Mouse (Mus musculus) forebrain, embryonic 11.5 days (tissue): ENCODE data around the gene Sept9. TPM values are rescaled to one million over a fixed set of nuclear protein-coding genes. Genes with fewer than 3 reads are reported as not detected.

Source experiments
- ATAC-seq: fragments of 200-750 bp; cut with Nextera tagmentation; replicated peaks from 2 replicates; pipeline ENCODE4 v1.8.0; 2017; ENCODE audit warnings: moderate TSS enrichment; ENCODE audit not compliant: low FRiP score
- DNase-seq: peaks from one replicate; pipeline ENCODE4 v3.0.0-alpha.2; 2017; ENCODE audit warnings: low spot score
- H3K27ac ChIP-seq: fragments of 300-500 bp; sonication (generic); 2 replicates; pipeline ENCODE4 v1.5.1; 2014; ENCODE audit warnings: low read depth, low read length
- H3K27me3 ChIP-seq: fragments of 300-500 bp; sonication (generic); 2 replicates; pipeline ENCODE4 v1.6.1; 2014; ENCODE audit warnings: mild to moderate bottlenecking, low read length, mixed read lengths; ENCODE audit not compliant: control insufficient read depth, insufficient read depth
- H3K36me3 ChIP-seq: fragments of 300-500 bp; sonication (generic); 2 replicates; pipeline ENCODE4 v1.6.1; 2014; ENCODE audit warnings: mild to moderate bottlenecking, low read length, moderate library complexity, mixed read lengths; ENCODE audit not compliant: control insufficient read depth, insufficient read depth
- H3K4me1 ChIP-seq: fragments of 300-500 bp; sonication (generic); replicated peaks from 2 replicates; pipeline ENCODE4 v1.6.1; 2014; ENCODE audit warnings: low read length, mixed read lengths; ENCODE audit not compliant: control insufficient read depth, insufficient read depth
- H3K4me2 ChIP-seq: fragments of 300-500 bp; sonication (generic); 2 replicates; pipeline ENCODE4 v1.6.1; 2014; ENCODE audit warnings: low read depth, mild to moderate bottlenecking, low read length, moderate library complexity, mixed read lengths; ENCODE audit not compliant: severe bottlenecking
- H3K4me3 ChIP-seq: fragments of 300-500 bp; sonication (generic); 2 replicates; pipeline ENCODE4 v1.5.1; 2014; ENCODE audit warnings: low read depth, low read length
- H3K9ac ChIP-seq: fragments of 300-500 bp; sonication (generic); 2 replicates; pipeline ENCODE4 v1.6.1; 2014; ENCODE audit warnings: low read length
- H3K9me3 ChIP-seq: fragments of 300-500 bp; sonication (generic); 2 replicates; pipeline ENCODE4 v1.6.1; 2016; ENCODE audit warnings: low read length, mixed read lengths; ENCODE audit not compliant: control insufficient read depth
- WGBS: fragments of 180-500 bp; shearing (Covaris S2); extraction: QIAGEN DNeasy Blood & Tissue Kit; methylation state at CpG from one replicate; pipeline ENCODE4 v1.1.7; 2014; 5-methylcytosine and 5-hydroxymethylcytosine counted together
- polyA plus RNA-seq: library from polyadenylated mRNA; unstranded; fragments of >200 nt; fragmentation: Nextera tagmentation; extraction: Ambion mirVana; gene quantifications from 2 replicates; pipeline ENCODE4 v1.2.1, GENCODE M21; 2014

Gene Sept9
- polyA plus RNA-seq, 1 experiment from 2014 or later: 172 TPM

DNA sequence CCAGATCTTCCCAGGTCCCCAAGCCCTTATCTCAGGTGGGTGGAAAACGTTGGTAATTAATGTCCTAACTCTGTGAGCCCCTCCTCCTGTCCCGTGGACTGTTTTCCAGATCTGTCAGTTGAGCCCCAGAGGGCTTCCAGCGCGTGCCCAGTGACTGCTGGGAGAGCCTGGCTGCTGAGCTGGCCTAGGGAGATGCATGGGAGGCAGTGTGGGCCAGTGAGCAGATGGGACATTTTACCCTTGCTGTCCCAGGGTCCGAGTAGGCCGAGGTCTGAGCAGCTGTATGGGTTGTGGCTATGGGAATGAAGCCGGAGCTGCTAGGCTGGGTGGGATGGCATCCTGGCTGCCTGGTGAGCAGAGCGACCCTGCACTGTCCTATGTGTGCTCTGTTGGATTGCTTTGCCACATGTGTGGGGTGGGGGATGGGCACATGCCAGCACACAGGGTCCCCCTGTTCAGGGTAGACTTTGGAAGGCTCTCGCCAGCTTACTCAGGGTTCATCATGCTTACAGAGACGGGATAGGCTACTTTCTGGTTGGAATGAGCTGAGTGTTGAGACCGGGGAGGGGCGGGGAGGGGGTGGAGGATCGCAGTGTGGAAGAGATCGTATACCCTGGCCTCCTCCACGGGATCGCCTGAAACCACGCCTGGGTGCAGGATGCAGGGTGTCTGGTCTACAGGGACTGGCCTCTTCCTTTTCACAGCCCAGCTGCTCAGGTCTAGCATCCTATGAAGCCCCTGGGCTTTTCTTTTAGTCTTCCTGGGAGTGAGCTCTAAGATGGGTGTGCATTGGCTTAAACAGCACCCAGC, 109.9 kb downstream of the Sept9 start:
- WGBS: 77% methylated on average over 17 of the region's 17 CpGs
- peaks cover 19% of the 10 kb centered on the region for H3K4me1 ChIP-seq
- no peaks in the 10 kb centered on the region for H3K27me3 ChIP-seq
- DNase-seq: no peak
- no peak for ATAC-seq
- H3K9me3 ChIP-seq: no peaks in the 10 kb centered on the region
- no peak overlapping the region for H3K9ac ChIP-seq
- no peak overlapping the region for H3K4me2 ChIP-seq
- no peaks in the 10 kb centered on the region for H3K36me3 ChIP-seq
- no peak overlapping the region for H3K27ac ChIP-seq
- H3K4me3 ChIP-seq: no peak overlapping the region

DNA sequence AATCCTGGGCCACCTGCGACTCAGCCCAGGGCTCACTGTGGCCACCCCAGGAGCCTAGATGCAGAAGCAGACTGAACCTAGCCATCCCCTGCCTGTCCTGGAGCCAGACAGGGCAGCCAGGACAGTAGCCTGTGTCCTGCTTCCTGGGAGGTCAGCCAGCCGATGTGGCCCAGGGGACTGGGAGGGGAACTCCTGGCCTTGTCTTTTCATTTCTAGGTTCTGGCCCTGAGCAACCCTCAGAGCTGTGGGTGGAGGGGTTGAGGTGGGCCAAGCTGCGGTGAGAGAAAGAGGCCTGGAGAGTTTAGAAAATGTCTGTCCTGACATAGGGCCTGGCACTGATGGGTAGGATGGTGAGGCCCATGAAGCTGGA, 110.4 kb downstream of the Sept9 start:
- no peaks in the 10 kb centered on the region for H3K9me3 ChIP-seq
- H3K9ac ChIP-seq: no peak overlapping the region
- peaks cover 19% of the 10 kb centered on the region for H3K4me1 ChIP-seq
- H3K36me3 ChIP-seq: no peaks in the 10 kb centered on the region
- WGBS: 83% methylated on average over 3 of the region's 3 CpGs
- H3K27me3 ChIP-seq: no peaks in the 10 kb centered on the region
- no peak for ATAC-seq
- no peak overlapping the region for H3K4me3 ChIP-seq
- H3K4me2 ChIP-seq: no peak overlapping the region
- DNase-seq: no peak
- no peak overlapping the region for H3K27ac ChIP-seq

DNA sequence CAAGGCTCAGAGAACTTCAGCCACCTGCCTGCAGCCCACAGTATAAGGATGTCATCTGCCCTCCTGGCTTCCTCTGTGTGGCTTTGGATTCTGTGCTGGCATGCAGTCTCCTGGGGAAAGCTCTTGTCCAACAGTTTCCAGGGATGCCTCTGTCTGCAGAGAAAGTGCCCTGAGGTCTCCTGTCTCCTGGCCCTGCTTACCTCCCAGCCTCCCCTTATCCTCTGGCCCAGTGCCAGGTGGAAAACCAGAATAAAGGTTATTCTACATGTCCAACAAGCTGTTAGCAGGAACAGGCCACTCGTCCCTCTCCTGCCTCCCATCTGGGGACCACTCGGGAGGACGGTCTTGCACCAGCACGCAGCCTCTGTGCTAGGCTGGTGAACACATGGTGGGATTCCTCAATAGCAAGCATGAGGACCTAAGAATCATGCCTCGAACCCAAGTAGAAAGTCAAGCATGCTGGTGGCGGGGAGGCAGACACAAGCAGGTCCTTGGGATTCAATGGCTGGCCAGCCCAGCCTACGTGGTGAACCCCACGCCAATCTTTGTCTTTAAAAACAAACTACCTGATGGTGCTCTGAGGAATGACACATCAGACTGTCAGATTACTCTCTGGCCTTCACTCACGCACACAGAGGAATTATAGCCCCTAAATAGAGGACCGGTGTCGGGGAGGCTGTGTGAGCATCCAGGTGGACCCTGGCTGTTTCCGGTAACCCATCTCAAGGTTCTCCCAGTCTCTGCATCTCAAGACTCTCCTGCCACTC, 111.1 kb downstream of the Sept9 start:
- Histone ChIP-seq H3K27ac (no peak overlapping the region), H3K9ac (no peak overlapping the region), H3K4me1 (peaks cover 19% of the 10 kb centered on the region), H3K9me3 (no peaks in the 10 kb centered on the region), H3K4me3 (no peak overlapping the region), H3K36me3 (no peaks in the 10 kb centered on the region), H3K27me3 (no peaks in the 10 kb centered on the region), H3K4me2 (no peak overlapping the region)
- WGBS: 89% methylated on average over 12 of the region's 12 CpGs
- ATAC-seq (no peak), DNase-seq (no peak)

DNA sequence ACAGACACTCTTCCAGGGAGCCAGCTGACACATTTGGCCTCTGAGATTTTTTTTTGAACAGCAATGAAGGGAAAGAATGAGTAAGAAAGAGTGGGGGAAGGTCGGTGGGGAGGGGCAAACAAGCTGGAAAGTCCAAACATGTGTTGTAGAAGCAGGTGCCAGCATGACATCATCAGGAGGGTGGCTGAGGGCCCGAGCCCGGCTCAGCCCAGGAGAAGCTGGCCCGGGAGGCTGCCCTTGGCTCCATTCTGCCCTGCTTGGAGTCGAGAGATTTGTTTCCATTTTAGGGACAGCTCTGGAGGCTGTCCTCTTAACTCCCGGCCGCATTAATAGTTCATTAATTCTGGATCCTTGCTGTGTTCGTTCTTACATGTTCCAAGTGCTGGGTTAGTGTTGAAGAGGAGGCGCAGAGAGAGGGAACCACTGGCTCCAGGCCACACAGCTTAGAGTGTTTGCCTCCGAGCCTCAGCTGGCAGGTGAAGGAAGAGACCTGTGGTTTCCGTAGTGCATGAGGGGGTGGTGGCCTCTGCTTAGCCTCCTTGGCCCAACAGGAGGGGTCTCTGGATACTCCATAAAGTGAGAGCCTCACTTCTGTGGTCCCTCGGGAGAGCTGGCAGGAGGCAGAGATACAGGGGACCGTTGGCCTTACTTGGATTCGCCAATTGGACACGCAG, 111.8 kb downstream of the Sept9 start:
- H3K27ac ChIP-seq: no peak overlapping the region
- ATAC-seq (no peak), DNase-seq (no peak)
- H3K27me3 ChIP-seq: no peaks in the 10 kb centered on the region
- peaks cover 19% of the 10 kb centered on the region for H3K4me1 ChIP-seq
- H3K9ac ChIP-seq: no peak overlapping the region
- no peak overlapping the region for H3K4me3 ChIP-seq
- H3K9me3 ChIP-seq: no peaks in the 10 kb centered on the region
- no peak overlapping the region for H3K4me2 ChIP-seq
- WGBS: 81% methylated on average over 15 of the region's 15 CpGs
- no peaks in the 10 kb centered on the region for H3K36me3 ChIP-seq

DNA sequence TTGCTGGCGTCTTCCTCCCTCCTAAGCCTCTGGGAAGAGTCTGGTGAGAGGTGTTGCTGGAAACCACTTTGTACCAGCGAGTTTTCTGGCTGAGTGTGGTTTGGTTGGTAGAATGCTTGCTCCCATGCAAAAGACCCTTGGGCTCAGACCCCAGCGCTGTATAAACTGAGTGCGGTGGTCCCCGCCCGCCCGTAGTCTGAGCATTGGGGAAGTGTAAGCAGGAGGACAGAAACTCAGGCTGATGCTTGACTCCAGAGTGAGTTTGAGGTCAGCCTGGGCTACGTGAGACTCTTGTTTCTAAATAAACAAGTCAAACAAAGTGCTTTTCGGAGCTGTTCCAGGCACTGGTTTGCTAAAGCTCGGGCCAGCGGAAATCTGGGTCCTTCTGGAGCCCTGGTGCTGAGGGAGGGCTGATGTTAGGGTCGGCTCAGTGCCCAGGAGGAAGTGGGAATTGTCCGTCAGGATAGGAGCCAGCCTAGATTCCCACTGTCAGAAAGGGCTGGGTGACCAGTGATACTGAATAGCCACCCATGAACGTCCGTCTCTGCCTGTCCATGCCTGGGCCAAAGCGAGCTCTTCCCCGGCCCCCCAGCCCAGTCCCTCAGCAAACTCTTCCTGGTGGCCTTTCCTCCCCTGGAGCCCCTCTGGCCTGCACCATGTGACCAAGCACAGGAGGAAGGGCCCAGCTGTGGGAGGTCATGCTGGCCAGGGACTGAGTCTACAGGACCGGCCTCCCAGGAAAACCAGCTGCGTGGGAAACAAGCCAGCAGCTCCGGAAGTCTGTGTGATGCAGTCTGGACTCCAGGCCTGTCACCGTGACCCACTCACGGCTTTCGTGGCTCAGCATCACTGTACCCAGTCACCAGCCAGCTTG, 112.8 kb downstream of the Sept9 start:
- DNase-seq: no peak

DNA sequence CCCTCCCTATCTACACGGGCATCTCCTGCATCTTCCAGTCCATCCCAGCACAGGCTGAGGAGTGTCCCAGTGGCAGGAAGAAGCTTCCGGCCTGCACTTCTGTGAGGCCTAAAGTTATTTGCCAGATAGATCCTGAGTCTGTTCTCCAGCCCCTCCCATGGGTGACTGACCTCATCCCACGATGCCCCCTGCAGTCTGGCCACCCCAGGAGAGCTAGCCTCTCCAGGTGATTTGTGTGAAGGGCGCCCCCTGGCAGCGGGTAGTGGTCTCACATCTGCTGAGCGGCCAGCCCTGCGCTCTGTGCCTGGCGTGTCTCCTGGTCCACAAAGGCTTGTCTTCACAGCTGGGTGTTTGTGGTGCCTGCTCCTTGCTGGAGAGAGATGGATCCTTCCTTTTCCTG, 113.5 kb downstream of the Sept9 start:
- Histone ChIP-seq H3K4me3 (no peak overlapping the region), H3K27me3 (no peaks in the 10 kb centered on the region), H3K4me2 (no peak overlapping the region), H3K36me3 (no peaks in the 10 kb centered on the region), H3K9ac (no peak overlapping the region), H3K9me3 (no peaks in the 10 kb centered on the region), H3K4me1 (peaks cover 29% of the 10 kb centered on the region), H3K27ac (peak overlapping the region; percentile 12; the same call in 1 of the 2 replicates)
- WGBS: 50% methylated on average over 8 of the region's 8 CpGs
- DNase-seq (peak; percentile 78), ATAC-seq (no peak)

More for the DNA sequence above, 112.8 kb downstream of the Sept9 start:
- WGBS: 77% methylated on average over 23 of the region's 23 CpGs
- no peaks in the 10 kb centered on the region for H3K36me3 ChIP-seq
- H3K27ac ChIP-seq: 0 out of 2 replicates have a peak overlapping the region, but pooled peaks have one; percentile 12
- H3K27me3 ChIP-seq: no peaks in the 10 kb centered on the region
- no peak overlapping the region for H3K4me2 ChIP-seq
- no peak overlapping the region for H3K9ac ChIP-seq
- no peaks in the 10 kb centered on the region for H3K9me3 ChIP-seq
- peaks cover 27% of the 10 kb centered on the region for H3K4me1 ChIP-seq
- no peak overlapping the region for H3K4me3 ChIP-seq
- no peak for ATAC-seq

DNA sequence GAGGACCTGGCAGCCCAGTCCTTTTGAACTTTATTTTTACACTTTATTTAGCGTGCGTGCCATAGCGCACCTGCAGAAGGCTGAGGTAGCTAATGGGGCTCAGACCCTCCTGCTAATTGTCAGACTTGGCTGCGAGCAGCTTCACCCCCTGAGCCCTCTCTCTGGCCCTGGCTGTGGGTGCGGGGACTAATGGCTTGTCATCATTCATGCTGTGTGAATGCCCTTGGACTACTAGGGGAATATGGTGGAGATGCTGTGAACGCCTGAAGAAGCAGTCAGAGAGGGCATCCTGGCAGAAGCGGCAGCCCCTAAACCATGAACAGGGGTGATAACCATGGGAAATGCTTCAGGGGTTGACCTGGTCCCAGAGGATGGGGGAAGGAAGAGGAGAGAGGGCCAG, 114.0 kb downstream of the Sept9 start:
- ATAC-seq (no peak), DNase-seq (no peak)
- Histone ChIP-seq H3K4me3 (no peak overlapping the region), H3K4me1 (peaks cover 30% of the 10 kb centered on the region), H3K4me2 (no peak overlapping the region), H3K36me3 (no peaks in the 10 kb centered on the region), H3K9ac (no peak overlapping the region), H3K27me3 (no peaks in the 10 kb centered on the region), H3K9me3 (no peaks in the 10 kb centered on the region), H3K27ac (no peak overlapping the region; the same call in 1 of the 2 replicates)
- WGBS: 88% methylated on average over 7 of the region's 7 CpGs

DNA sequence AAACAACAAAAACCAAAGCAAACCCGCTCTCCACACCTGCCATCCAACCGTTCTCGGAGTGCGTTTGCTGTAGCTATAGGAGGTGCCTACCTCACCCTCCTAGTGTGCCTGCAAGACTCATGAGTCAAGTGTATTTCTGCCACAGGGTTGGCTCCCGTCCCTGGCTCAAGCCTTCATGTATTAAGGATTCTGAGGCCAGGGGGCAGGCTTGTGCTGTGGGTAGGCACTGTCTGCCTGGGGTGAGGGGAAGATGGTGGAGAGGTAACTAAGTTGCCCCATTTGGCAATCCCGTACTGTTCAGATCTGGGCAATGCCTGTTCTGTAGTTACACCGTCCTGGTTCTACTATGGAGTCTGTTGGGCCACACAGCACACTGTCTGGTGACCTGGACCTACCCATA, 114.6 kb downstream of the Sept9 start:
- H3K36me3 ChIP-seq: no peaks in the 10 kb centered on the region
- H3K4me2 ChIP-seq: no peak overlapping the region
- ATAC-seq (no peak), DNase-seq (no peak)
- no peaks in the 10 kb centered on the region for H3K27me3 ChIP-seq
- no peak overlapping the region for H3K9ac ChIP-seq
- H3K9me3 ChIP-seq: no peaks in the 10 kb centered on the region
- WGBS: 84% methylated on average over 7 of the region's 7 CpGs
- H3K27ac ChIP-seq: no peak overlapping the region
- H3K4me1 ChIP-seq: peaks cover 34% of the 10 kb centered on the region
- no peak overlapping the region for H3K4me3 ChIP-seq
